Mouse (Mus musculus) intestine, postnatal 0 days (tissue): ENCODE results near the gene Wdr83. TPM values are rescaled to one million over a fixed set of nuclear protein-coding genes. Genes with fewer than 3 reads are reported as not detected.

Experiments used
- ATAC-seq: fragments of 200-750 bp; cut with Nextera tagmentation; 2 replicates; pipeline ENCODE4 v1.8.0; 2017; ENCODE audit warnings: mild to moderate bottlenecking, moderate TSS enrichment, moderate library complexity
- H3K27ac ChIP-seq: fragments of 300-500 bp; sonication (generic); 2 replicates; pipeline ENCODE4 v1.5.1; 2014; ENCODE audit warnings: mild to moderate bottlenecking, low read depth, low read length, moderate library complexity
- H3K27me3 ChIP-seq: fragments of 300-500 bp; sonication (generic); replicated peaks from 2 replicates; pipeline ENCODE4 v1.6.1; 2014; ENCODE audit warnings: low read length, mixed read lengths; ENCODE audit not compliant: control insufficient read depth, insufficient read depth
- H3K36me3 ChIP-seq: fragments of 300-500 bp; sonication (generic); 2 replicates; pipeline ENCODE4 v1.6.1; 2014; ENCODE audit warnings: mild to moderate bottlenecking, moderate library complexity; ENCODE audit not compliant: control insufficient read depth, insufficient read depth
- H3K4me1 ChIP-seq: fragments of 300-500 bp; sonication (generic); replicated peaks from 2 replicates; pipeline ENCODE4 v1.6.1; 2014; ENCODE audit warnings: antibody characterized with exemption, low read length, mixed read lengths; ENCODE audit not compliant: control insufficient read depth, insufficient read depth
- H3K4me2 ChIP-seq: fragments of 300-500 bp; sonication (generic); replicated peaks from 2 replicates; pipeline ENCODE4 v1.6.1; 2014; ENCODE audit warnings: low read depth, mild to moderate bottlenecking, moderate library complexity
- H3K4me3 ChIP-seq: fragments of 300-500 bp; sonication (generic); 2 replicates; pipeline ENCODE4 v1.5.1; 2014; ENCODE audit warnings: low read depth, low read length
- H3K9ac ChIP-seq: fragments of 300-500 bp; sonication (generic); 2 replicates; pipeline ENCODE4 v1.6.1; 2014; ENCODE audit warnings: mild to moderate bottlenecking, low read depth, low read length
- H3K9me3 ChIP-seq: fragments of 300-500 bp; sonication (generic); 2 replicates; pipeline ENCODE4 v1.6.1; 2016; ENCODE audit warnings: mixed run types; ENCODE audit not compliant: control insufficient read depth
- CTCF ChIP-seq: sonication (generic); IDR thresholded peaks from 2 replicates; pipeline ENCODE4 v1.5.1; 2016; ENCODE audit warnings: low read depth, mild to moderate bottlenecking, control low read depth, antibody characterized with exemption, moderate library complexity
- WGBS: fragments of 180-500 bp; shearing (Covaris S2); extraction: QIAGEN DNeasy Blood & Tissue Kit; methylation state at CpG from one replicate; pipeline ENCODE4 v1.1.7; 2014; 5-methylcytosine and 5-hydroxymethylcytosine counted together
- polyA plus RNA-seq: library from polyadenylated mRNA; unstranded; fragments of >200 nt; fragmentation: Nextera tagmentation; extraction: Ambion mirVana; gene quantifications from 2 replicates; pipeline ENCODE4 v1.2.1, GENCODE M21; 2015

Wdr83 gene
- polyA plus RNA-seq, 1 experiment from 2014 or later, result 23.0 TPM

DNA sequence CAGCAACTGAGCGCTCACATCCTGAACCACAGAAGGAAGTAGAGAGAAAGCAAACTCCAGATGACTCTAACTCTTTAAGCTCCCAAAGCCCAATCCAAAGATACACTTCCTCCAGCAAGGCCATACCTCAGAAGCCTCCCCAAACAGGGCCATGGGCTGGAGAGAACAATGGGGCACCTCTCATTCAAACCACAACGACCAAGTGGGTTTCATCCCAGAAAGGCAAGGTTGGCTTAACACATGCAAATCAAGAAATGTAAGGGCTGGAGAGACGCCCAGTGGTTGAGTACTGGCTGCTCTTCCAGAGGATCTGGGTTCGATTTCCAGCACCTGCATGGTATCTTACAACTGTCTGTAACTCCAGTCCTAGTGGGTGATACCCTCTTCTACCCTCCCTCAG is 34.4 kb upstream of the Wdr83 start:
- ATAC-seq, result no peak
- no peak overlapping the region for H3K9ac ChIP-seq
- H3K4me1 ChIP-seq, result no peaks in the 10 kb centered on the region
- WGBS, result 89% methylated on average over 4 of the region's 4 CpGs
- H3K36me3 ChIP-seq, result peaks cover 19% of the 10 kb centered on the region
- no peak overlapping the region for H3K4me2 ChIP-seq
- no peak for TF ChIP-seq CTCF
- H3K9me3 ChIP-seq, result no peaks in the 10 kb centered on the region
- no peaks in the 10 kb centered on the region for H3K27me3 ChIP-seq
- no peak overlapping the region for H3K4me3 ChIP-seq
- no peak overlapping the region for H3K27ac ChIP-seq

DNA sequence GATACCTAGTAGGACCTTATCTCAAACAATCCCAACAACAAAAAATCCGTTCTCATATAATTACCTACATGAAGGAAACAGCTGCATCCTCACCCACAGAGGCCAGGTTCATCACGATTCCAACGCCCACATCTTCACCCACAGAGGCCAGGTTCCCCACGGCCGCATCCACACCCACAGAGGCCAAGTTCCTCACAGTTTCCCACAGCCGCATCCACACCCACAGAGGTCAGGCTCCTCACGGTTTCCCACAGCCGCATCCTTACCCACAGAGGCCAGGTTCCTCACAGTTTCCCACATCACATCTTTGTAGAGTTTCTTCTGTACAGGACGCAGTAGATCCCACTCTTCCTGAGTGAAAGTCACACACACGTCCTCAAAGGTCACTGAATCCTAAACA is 32.1 kb upstream of the Wdr83 start:
- H3K27me3 ChIP-seq, result no peaks in the 10 kb centered on the region
- H3K36me3 ChIP-seq, result peaks cover 29% of the 10 kb centered on the region
- no peak overlapping the region for H3K4me2 ChIP-seq
- no peak for TF ChIP-seq CTCF
- no peak for ATAC-seq
- no peaks in the 10 kb centered on the region for H3K4me1 ChIP-seq
- no peak overlapping the region for H3K9ac ChIP-seq
- H3K9me3 ChIP-seq, result no peaks in the 10 kb centered on the region
- 96% methylated on average over 10 of the region's 10 CpGs for WGBS
- no peak overlapping the region for H3K4me3 ChIP-seq
- H3K27ac ChIP-seq, result no peak overlapping the region

GRCm38 (mm10) chr8:85100076-85100665 is 19.1 kb upstream of the Wdr83 start:
- no peak for ATAC-seq
- no peak overlapping the region for H3K27ac ChIP-seq
- 87% methylated on average over 4 of the region's 4 CpGs for WGBS

DNA sequence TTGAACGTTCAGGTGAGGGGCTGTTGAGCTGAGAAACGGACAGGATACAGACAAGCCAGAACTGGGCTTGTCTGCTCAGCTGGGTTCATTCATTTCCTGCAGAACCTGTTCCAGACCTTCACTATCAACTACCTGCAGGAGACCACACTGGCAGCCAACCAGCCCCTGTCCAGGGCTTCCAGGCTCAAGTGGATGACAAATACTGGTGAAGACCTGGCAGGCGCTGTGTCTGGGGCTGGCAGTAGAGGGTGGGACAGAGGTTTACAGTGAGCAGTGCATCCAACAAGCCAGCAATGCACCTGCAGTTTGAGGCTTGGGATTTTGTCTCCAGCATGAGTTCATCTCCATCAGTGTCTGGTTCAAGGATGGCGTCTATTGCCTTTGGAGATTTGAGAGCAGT is 15.7 kb upstream of the Wdr83 start:
- H3K9me3 ChIP-seq, result no peaks in the 10 kb centered on the region
- H3K4me1 ChIP-seq, result no peaks in the 10 kb centered on the region
- H3K27me3 ChIP-seq, result no peaks in the 10 kb centered on the region
- H3K4me3 ChIP-seq, result no peak overlapping the region
- no peak overlapping the region for H3K4me2 ChIP-seq
- peaks cover 60% of the 10 kb centered on the region for H3K36me3 ChIP-seq
- 84% methylated on average over 4 of the region's 4 CpGs for WGBS
- no peak overlapping the region for H3K9ac ChIP-seq
- ATAC-seq, result no peak
- H3K27ac ChIP-seq, result no peak overlapping the region
- no peak for TF ChIP-seq CTCF

More at GRCm38 (mm10) chr8:85100076-85100665, 19.1 kb upstream of the Wdr83 start:
- H3K9me3 ChIP-seq, result no peaks in the 10 kb centered on the region
- no peak overlapping the region for H3K4me3 ChIP-seq
- H3K4me2 ChIP-seq, result no peak overlapping the region
- no peaks in the 10 kb centered on the region for H3K27me3 ChIP-seq
- TF ChIP-seq CTCF, result no peak
- H3K36me3 ChIP-seq, result peaks cover 29% of the 10 kb centered on the region
- no peaks in the 10 kb centered on the region for H3K4me1 ChIP-seq
- H3K9ac ChIP-seq, result no peak overlapping the region

GRCm38 (mm10) chr8:85096196-85096595 is 15.1 kb upstream of the Wdr83 start:
- Histone ChIP-seq H3K4me1 (no peaks in the 10 kb centered on the region), H3K4me2 (no peak overlapping the region), H3K9me3 (no peaks in the 10 kb centered on the region), H3K27me3 (no peaks in the 10 kb centered on the region), H3K27ac (no peak overlapping the region), H3K36me3 (peaks cover 66% of the 10 kb centered on the region), H3K9ac (no peak overlapping the region), H3K4me3 (no peak overlapping the region)
- no peak for ATAC-seq
- WGBS, result 91% methylated on average over 16 of the region's 16 CpGs
- no peak for TF ChIP-seq CTCF

DNA sequence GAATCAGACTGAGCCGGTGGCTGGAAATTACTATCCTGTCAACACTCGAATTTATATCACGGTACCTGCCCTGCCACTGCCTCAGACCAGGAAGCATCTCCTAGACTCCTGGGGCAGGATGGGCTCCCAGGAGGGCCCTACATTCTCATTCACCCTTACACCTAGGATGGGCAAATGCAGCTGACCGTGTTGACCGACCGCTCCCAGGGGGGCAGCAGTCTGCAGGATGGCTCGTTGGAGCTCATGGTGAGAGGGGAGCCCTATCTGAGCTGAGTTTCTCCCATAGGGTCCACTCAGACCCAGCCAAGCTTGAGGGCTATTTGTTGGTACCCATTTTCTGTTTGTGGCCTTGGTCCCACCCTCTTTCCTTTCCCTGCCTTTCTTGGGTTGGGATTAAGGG is 14.5 kb upstream of the Wdr83 start:
- H3K4me2 ChIP-seq, result no peak overlapping the region
- H3K36me3 ChIP-seq, result peaks cover 72% of the 10 kb centered on the region
- ATAC-seq, result no peak
- H3K4me1 ChIP-seq, result no peaks in the 10 kb centered on the region
- H3K27me3 ChIP-seq, result no peaks in the 10 kb centered on the region
- no peak for TF ChIP-seq CTCF
- WGBS, result 94% methylated on average over 7 of the region's 7 CpGs
- H3K4me3 ChIP-seq, result no peak overlapping the region
- H3K27ac ChIP-seq, result no peak overlapping the region
- no peaks in the 10 kb centered on the region for H3K9me3 ChIP-seq
- no peak overlapping the region for H3K9ac ChIP-seq

- H3K9me3 ChIP-seq, result no peaks in the 10 kb centered on the region
- no peaks in the 10 kb centered on the region for H3K27me3 ChIP-seq
- H3K9ac ChIP-seq, result no peak overlapping the region
- H3K4me2 ChIP-seq, result no peak overlapping the region
- ATAC-seq, result no peak
- no peak for TF ChIP-seq CTCF
- no peak overlapping the region for H3K27ac ChIP-seq
- H3K36me3 ChIP-seq, result peaks cover 72% of the 10 kb centered on the region
- WGBS, result 93% methylated on average over 13 of the region's 13 CpGs
- H3K4me1 ChIP-seq, result no peaks in the 10 kb centered on the region
- no peak overlapping the region for H3K4me3 ChIP-seq
Observed at GRCm38 (mm10) chr8:85095051-85095450, 13.9 kb upstream of the Wdr83 start.
